Comparison of ENCODE assay signal across 8 mouse cellular contexts in the genomic region with DNA sequence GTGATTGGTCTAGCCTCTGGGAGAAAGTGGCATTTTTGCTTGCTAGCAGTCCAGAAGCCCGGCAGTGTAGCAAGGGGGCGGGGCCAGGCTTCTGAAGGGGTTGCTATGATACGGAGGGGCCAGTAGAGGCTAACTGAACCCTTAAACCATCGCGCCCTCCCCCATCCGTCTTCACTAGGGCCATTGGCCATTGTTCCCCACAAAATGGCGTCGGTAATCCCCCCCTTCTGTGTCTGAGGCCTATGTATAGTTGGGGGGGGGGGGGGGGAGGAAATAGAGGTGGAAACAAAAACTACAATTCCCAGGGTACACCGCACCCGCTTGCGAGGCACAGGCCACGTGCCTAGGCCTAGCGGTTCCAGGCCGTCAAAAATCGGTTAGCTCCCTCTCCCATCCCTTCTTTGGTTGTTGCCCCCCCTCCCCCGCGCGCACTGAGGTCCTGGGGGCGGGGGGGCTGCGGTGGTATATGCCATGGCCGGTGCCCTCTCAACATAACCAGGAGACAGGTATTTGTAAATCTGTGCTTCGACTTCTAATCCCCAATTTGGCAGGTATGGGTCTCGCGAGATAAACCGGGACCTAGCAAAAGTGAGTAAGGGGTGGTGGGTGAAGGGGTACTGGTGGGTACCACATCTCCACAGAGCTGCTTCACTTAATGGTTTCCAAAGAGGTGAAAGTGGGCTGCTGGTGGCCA. TPM values are rescaled to one million over a fixed set of nuclear protein-coding genes. Genes with fewer than 3 reads are reported as not detected.
A peak's percentile ranks its signal among the peaks of the same experiment; 100 is the strongest.
DNase-seq lines count a peak whose midpoint lies in the region; ATAC-seq lines count a peak whose summit lies in the region.

No protein-coding gene starts in this region.

- H3K27ac ChIP-seq in hindbrain, embryonic 12.5 days = peak overlapping the region; percentile 88

- no peaks in the 10 kb centered on the region for H3K27me3 ChIP-seq in hindbrain, embryonic 12.5 days

- no peaks in the 10 kb centered on the region for H3K4me1 ChIP-seq in hindbrain, embryonic 12.5 days

- DNase-seq in ES-CJ7 (ENCODE audit: low read depth, low spot score) = peak; percentile 84
- peak; percentile 61 for DNase-seq in cerebellum, adult 8-10 months
- peak; percentile 69 to 78 for DNase-seq in layer of hippocampus, postnatal 14 days (ENCODE audit: low spot score in 2 of 2)
- peak; percentile 55 for DNase-seq in lung, postnatal 10 days
- DNase-seq in right cerebral cortex, postnatal 14 days = peak; percentile 54
- no peak for DNase-seq in spleen, postnatal 14 days (ENCODE audit: low spot score in 2 of 2)

- H3K9me3 ChIP-seq in hindbrain, embryonic 12.5 days (replicated peaks) = no peaks in the 10 kb centered on the region

- 25% methylated on average over 24 of the region's 25 CpGs for WGBS in hindbrain, embryonic 12.5 days

- H3K36me3 ChIP-seq in hindbrain, embryonic 12.5 days = no peaks in the 10 kb centered on the region

- peak overlapping the region; percentile 45; the same call in 1 of the 2 replicates for H3K9ac ChIP-seq in hindbrain, embryonic 12.5 days

- peak; percentile 78 for ATAC-seq in frontal cortex, adult (ENCODE audit: low TSS enrichment)
- peak; percentile 82 for ATAC-seq in hindbrain, embryonic 12.5 days (ENCODE audit: low FRiP score)

- H3K4me3 ChIP-seq in hindbrain, embryonic 12.5 days = peak overlapping the region; percentile 43

- peak overlapping the region; percentile 52 for H3K4me2 ChIP-seq in hindbrain, embryonic 12.5 days (replicated peaks)

RNA-seq across cellular contexts. Expression of a gene that starts 29.3 kb away (rescaled TPM):
- polyA plus RNA-seq in hindbrain, embryonic 12.5 days (2016; fragmentation: Nextera tagmentation; extraction: Ambion mirVana) = 18.3 and 19.5 TPM in 2 replicates
- 10 to 100 TPM; 34.0 to 34.6 TPM for total RNA-seq in layer of hippocampus, postnatal 14 days (2021)

Comparison
In these comparisons a context has a peak if more than half of its experiments do, and no peak if none do; other contexts are left out.
1. DNase-seq: peak in ES-CJ7 (single experiment), cerebellum, adult 8-10 months (single experiment), layer of hippocampus, postnatal 14 days (2 of 2), lung, postnatal 10 days (single experiment) and right cerebral cortex, postnatal 14 days (single experiment); none in spleen, postnatal 14 days (0 of 2).